Mouse (Mus musculus) forebrain, embryonic 15.5 days (tissue): ENCODE data around the gene Xrra1. TPM values are rescaled to one million over a fixed set of nuclear protein-coding genes. Genes with fewer than 3 reads are reported as not detected.

Experiments
- ATAC-seq: fragments of 200-750 bp; cut with Nextera tagmentation; replicated peaks from 2 replicates; pipeline ENCODE4 v1.8.0; 2017; ENCODE audit warnings: mild to moderate bottlenecking, moderate TSS enrichment, moderate library complexity
- H3K27ac ChIP-seq: fragments of 300-500 bp; sonication (generic); replicated peaks from 2 replicates; pipeline ENCODE4 v1.5.1; 2015; ENCODE audit warnings: mild to moderate bottlenecking, inconsistent platforms
- H3K27me3 ChIP-seq: fragments of 300-500 bp; sonication (generic); 2 replicates; pipeline ENCODE4 v1.6.1; 2015; ENCODE audit warnings: inconsistent platforms
- H3K36me3 ChIP-seq: fragments of 300-500 bp; sonication (generic); 2 replicates; pipeline ENCODE4 v1.6.1; 2015; ENCODE audit warnings: mild to moderate bottlenecking, inconsistent platforms
- H3K4me1 ChIP-seq: fragments of 300-500 bp; sonication (generic); 2 replicates; pipeline ENCODE4 v1.6.1; 2015; ENCODE audit warnings: inconsistent platforms
- H3K4me2 ChIP-seq: fragments of 300-500 bp; sonication (generic); replicated peaks from 2 replicates; pipeline ENCODE4 v1.6.1; 2015; ENCODE audit warnings: mild to moderate bottlenecking, inconsistent platforms
- H3K4me3 ChIP-seq: fragments of 300-500 bp; sonication (generic); 2 replicates; pipeline ENCODE4 v1.5.1; 2015; ENCODE audit warnings: mild to moderate bottlenecking, inconsistent platforms
- H3K9ac ChIP-seq: fragments of 300-500 bp; sonication (generic); replicated peaks from 2 replicates; pipeline ENCODE4 v1.6.1; 2015; ENCODE audit warnings: mild to moderate bottlenecking, inconsistent platforms
- H3K9me3 ChIP-seq: fragments of 300-500 bp; sonication (generic); 2 replicates; pipeline ENCODE4 v1.6.1; 2016; ENCODE audit warnings: inconsistent platforms
- WGBS: fragments of 180-500 bp; shearing (Covaris S2); methylation state at CpG from one replicate; pipeline ENCODE4 v1.1.7; 2015; ENCODE audit warnings: mixed read lengths; 5-methylcytosine and 5-hydroxymethylcytosine counted together
- polyA plus RNA-seq: library from polyadenylated mRNA; unstranded; fragments of >200 nt; fragmentation: Nextera tagmentation; extraction: Ambion mirVana; gene quantifications from 2 replicates; pipeline ENCODE4 v1.2.1, GENCODE M21; 2015

Xrra1 gene
- polyA plus RNA-seq, 1 experiment from 2014 or later = 0.65 TPM

GRCm38 (mm10) chr7:99856266-99856861 is 2.6 kb upstream of the Xrra1 start:
- H3K4me3 ChIP-seq = no peak overlapping the region
- no peak for ATAC-seq
- no peak overlapping the region for H3K9ac ChIP-seq
- H3K27me3 ChIP-seq = no peaks in the 10 kb centered on the region
- H3K4me2 ChIP-seq = no peak overlapping the region
- H3K36me3 ChIP-seq = peaks cover 3% of the 10 kb centered on the region; the same call in 1 of the 2 replicates
- WGBS = 94% methylated on average over 14 of the region's 14 CpGs
- H3K4me1 ChIP-seq = peaks cover 26% of the 10 kb centered on the region
- H3K9me3 ChIP-seq = no peaks in the 10 kb centered on the region
- H3K27ac ChIP-seq = no peak overlapping the region

DNA sequence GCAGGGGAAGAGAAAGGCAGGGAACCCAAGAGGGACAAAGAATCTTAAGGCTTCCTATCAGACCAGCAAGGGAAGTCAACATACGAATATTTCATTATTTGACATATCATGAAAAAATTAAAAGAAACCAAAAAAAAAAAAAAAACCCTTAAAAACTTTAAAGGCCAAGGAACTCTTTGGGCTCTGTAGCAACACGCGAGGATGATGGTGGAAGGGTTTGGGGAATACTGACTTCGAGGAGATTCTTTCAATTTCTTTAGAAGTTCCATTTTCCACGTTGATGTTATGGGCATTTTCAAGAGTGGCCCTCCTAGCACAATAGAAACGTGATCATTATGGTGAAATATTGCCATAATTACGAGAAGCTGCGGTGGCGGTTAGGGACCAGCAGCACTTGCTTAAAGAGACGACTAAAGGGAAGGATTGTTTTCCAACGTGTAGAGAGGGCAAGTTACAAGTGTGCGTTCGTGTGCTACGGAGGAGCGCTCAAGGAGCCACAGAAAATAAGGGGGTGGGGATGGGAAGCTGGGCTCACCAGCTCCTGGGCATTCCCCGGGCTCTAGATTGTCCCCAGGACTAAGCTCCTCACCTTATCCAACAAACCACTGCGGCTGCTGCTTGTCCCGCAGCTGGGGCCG is 622 bp upstream of the Xrra1 start:
- ATAC-seq = peak; percentile 64
- Histone ChIP-seq H3K4me2 (peak overlapping the region; percentile 72), H3K27ac (peak overlapping the region; percentile 78), H3K36me3 (peaks cover 3% of the 10 kb centered on the region; the same call in 1 of the 2 replicates), H3K4me1 (peaks cover 20% of the 10 kb centered on the region), H3K4me3 (peak overlapping the region; percentile 62), H3K9me3 (no peaks in the 10 kb centered on the region), H3K27me3 (no peaks in the 10 kb centered on the region), H3K9ac (peak overlapping the region; percentile 75)
- under 1% methylated on average over 19 of the region's 19 CpGs for WGBS

- 65% methylated on average over 7 of the region's 7 CpGs for WGBS
- H3K4me3 ChIP-seq = no peak within 1 kb of the TSS
- no peaks in the 10 kb centered on the region for H3K9me3 ChIP-seq
- ATAC-seq = no peak
- H3K27me3 ChIP-seq = no peaks in the 10 kb centered on the region
- H3K27ac ChIP-seq = no peak within 1 kb of the TSS
- no peaks in the 10 kb centered on the region for H3K4me1 ChIP-seq
- H3K4me2 ChIP-seq = no peak within 1 kb of the TSS
- no peak within 1 kb of the TSS for H3K9ac ChIP-seq
- H3K36me3 ChIP-seq = no peaks in the 10 kb centered on the region
Measured at GRCm38 (mm10) chr7:99863362-99863761, 4.4 kb downstream of the Xrra1 start, which contains the start of gene Spcs2. Gene Spcs2, minus strand, starts transcription at chr7:99863462.

DNA sequence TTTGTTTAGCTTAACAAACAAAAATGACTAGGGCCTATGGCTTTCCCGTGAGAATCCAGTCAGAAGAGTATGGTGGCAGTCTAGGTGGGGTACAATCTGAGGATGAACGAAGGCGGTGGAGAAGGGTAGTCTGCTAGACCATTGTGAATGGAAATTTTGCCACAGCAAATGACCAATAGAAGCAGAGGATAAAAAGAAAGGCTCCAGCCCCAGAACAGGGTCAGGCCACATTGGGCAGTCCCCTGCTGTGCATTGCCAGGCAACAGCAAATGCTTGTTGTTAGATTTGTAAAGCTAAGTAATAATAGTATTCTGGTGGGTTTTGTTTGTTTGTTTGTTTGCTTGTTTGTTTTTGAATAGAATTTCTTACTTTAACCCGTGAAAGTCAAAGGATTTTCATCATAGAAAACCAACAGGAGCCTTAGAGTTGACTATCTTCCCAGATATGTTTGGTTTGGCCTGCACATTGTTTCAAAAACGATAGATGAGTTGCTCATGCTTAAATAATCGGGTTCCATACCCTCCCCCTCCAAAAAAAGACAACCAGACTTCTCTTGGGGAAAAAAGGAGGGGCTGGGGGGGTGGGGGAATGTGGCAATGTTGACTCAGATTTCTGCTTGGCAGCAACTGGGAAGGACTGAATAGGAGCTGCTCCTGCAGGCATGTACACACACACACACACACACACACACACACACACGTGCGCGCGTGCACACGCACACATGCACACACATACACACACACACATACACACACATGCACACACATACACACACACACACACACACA is 5.5 kb downstream of the Xrra1 start:
- Histone ChIP-seq H3K27ac (no peak overlapping the region), H3K9ac (no peak overlapping the region), H3K9me3 (no peaks in the 10 kb centered on the region), H3K4me2 (no peak overlapping the region), H3K27me3 (no peaks in the 10 kb centered on the region), H3K4me1 (no peaks in the 10 kb centered on the region), H3K36me3 (no peaks in the 10 kb centered on the region), H3K4me3 (no peak overlapping the region)
- WGBS = 26% methylated on average over 8 of the region's 11 CpGs
- ATAC-seq = no peak

DNA sequence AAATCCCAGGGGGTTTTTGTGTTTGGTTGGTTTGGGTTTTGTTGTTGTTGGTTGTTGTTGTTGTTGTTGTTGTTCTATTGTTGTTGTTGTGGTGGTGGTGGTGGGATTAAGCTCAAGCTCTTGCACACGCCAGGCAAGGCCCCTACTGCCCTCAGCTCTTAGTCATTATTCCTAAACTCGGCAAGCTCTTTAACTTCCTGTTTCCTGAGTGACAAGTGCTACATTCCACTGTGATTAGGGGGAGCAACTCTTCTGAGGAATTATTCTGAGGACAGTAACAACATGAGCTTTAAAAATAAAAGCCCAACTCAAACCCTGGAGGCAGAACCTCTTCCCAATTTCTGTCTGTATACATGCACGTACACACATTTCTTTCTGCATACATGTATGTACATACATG is 6.3 kb downstream of the Xrra1 start:
- H3K4me1 ChIP-seq = no peaks in the 10 kb centered on the region
- no peaks in the 10 kb centered on the region for H3K9me3 ChIP-seq
- no peak overlapping the region for H3K27ac ChIP-seq
- H3K27me3 ChIP-seq = no peaks in the 10 kb centered on the region
- ATAC-seq = no peak
- H3K9ac ChIP-seq = no peak overlapping the region
- H3K4me3 ChIP-seq = no peak overlapping the region
- H3K4me2 ChIP-seq = no peak overlapping the region
- 43% methylated on average over 3 of the region's 3 CpGs for WGBS
- H3K36me3 ChIP-seq = no peaks in the 10 kb centered on the region

- H3K4me1 ChIP-seq = no peaks in the 10 kb centered on the region
- H3K4me2 ChIP-seq = no peak overlapping the region
- H3K27ac ChIP-seq = no peak overlapping the region
- H3K36me3 ChIP-seq = no peaks in the 10 kb centered on the region
- no peak for ATAC-seq
- WGBS = 73% methylated on average over 4 of the region's 4 CpGs
- H3K9ac ChIP-seq = no peak overlapping the region
- no peaks in the 10 kb centered on the region for H3K9me3 ChIP-seq
- H3K4me3 ChIP-seq = no peak overlapping the region
- no peaks in the 10 kb centered on the region for H3K27me3 ChIP-seq
Measured at GRCm38 (mm10) chr7:99869296-99869695, 10.4 kb downstream of the Xrra1 start.

DNA sequence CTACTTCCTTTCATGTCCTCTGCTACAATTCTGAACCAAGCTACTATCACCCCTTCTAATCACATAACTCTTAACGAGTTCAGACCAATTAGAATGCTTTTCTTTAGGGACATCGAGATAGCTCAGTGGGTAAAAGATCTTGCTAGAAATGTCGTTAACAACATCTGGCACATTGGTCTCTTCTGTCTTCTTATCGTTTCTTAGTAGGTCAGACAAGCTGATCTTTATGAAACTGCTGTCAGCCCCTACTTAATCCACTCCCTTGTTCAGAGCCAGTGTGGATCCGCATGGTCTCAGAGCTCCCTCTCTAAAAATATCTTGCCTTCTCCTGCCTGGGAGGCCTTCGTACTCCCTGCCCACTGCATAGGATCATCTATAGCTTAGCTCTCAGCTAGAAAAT is 15.0 kb downstream of the Xrra1 start:
- H3K27me3 ChIP-seq = no peaks in the 10 kb centered on the region
- 42% methylated on average over 6 of the region's 6 CpGs for WGBS
- H3K36me3 ChIP-seq = no peaks in the 10 kb centered on the region

GRCm38 (mm10) chr7:99875891-99876290 is 17.0 kb downstream of the Xrra1 start:
- ATAC-seq = no peak

More for the DNA sequence above, 15.0 kb downstream of the Xrra1 start:
- Histone ChIP-seq H3K27ac (no peak overlapping the region), H3K9ac (no peak overlapping the region), H3K4me3 (no peak overlapping the region), H3K9me3 (no peaks in the 10 kb centered on the region), H3K4me2 (no peak overlapping the region), H3K4me1 (no peaks in the 10 kb centered on the region)
- ATAC-seq = no peak

GRCm38 (mm10) chr7:99876345-99876744 is 17.4 kb downstream of the Xrra1 start:
- peak; percentile 72 for ATAC-seq
- H3K4me2 ChIP-seq = no peak overlapping the region
- H3K9ac ChIP-seq = no peak overlapping the region
- H3K36me3 ChIP-seq = no peaks in the 10 kb centered on the region
- 4% methylated on average over 3 of the region's 3 CpGs for WGBS
- H3K4me1 ChIP-seq = no peaks in the 10 kb centered on the region
- H3K27me3 ChIP-seq = no peaks in the 10 kb centered on the region
- no peak overlapping the region; the same call in 1 of the 2 replicates for H3K27ac ChIP-seq
- no peak overlapping the region for H3K4me3 ChIP-seq
- no peaks in the 10 kb centered on the region for H3K9me3 ChIP-seq

More at GRCm38 (mm10) chr7:99875891-99876290, 17.0 kb downstream of the Xrra1 start:
- Histone ChIP-seq H3K27me3 (no peaks in the 10 kb centered on the region), H3K27ac (no peak overlapping the region; the same call in 1 of the 2 replicates), H3K4me1 (no peaks in the 10 kb centered on the region), H3K4me2 (no peak overlapping the region), H3K9me3 (no peaks in the 10 kb centered on the region), H3K36me3 (no peaks in the 10 kb centered on the region), H3K4me3 (no peak overlapping the region), H3K9ac (no peak overlapping the region)
- 52% methylated on average over 5 of the region's 5 CpGs for WGBS

GRCm38 (mm10) chr7:99878254-99878653 is 19.3 kb downstream of the Xrra1 start:
- Histone ChIP-seq H3K4me2 (no peak overlapping the region), H3K9ac (no peak overlapping the region), H3K4me3 (no peak overlapping the region), H3K4me1 (no peaks in the 10 kb centered on the region), H3K27me3 (no peaks in the 10 kb centered on the region), H3K27ac (no peak overlapping the region), H3K9me3 (no peaks in the 10 kb centered on the region), H3K36me3 (no peaks in the 10 kb centered on the region)
- ATAC-seq = peak; percentile 38; the same call in 1 of the 2 replicates
- 74% methylated on average over 2 of the region's 2 CpGs for WGBS

DNA sequence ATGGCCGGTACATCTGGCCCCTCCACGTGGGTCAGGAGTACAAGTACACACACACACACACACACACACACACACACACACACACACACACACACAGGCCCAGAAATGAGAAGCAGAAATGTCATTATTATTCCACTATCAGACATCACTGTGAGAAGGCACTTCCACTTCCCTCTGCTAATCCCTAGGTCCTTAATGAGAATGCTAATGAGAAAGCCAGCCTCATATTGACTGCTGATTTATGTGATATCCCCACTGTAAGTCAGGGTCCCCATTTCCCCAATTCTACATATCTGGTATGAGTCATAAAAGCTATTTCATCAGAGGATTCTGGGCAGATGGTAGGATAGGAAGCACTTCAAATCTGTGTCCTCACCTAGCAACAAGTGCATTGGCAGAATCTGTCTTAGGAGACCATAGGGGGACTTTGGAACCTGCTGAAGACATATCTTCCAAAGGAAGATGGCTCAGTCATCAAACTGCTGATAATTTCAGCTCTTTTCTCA is 28.4 kb downstream of the Xrra1 start:
- no peaks in the 10 kb centered on the region for H3K36me3 ChIP-seq
- ATAC-seq = no peak
- H3K4me3 ChIP-seq = no peak overlapping the region
- H3K9me3 ChIP-seq = no peaks in the 10 kb centered on the region
- H3K4me1 ChIP-seq = no peaks in the 10 kb centered on the region
- 86% methylated on average over 2 of the region's 2 CpGs for WGBS
- no peak overlapping the region for H3K4me2 ChIP-seq
- H3K9ac ChIP-seq = no peak overlapping the region
- no peaks in the 10 kb centered on the region for H3K27me3 ChIP-seq
- no peak overlapping the region for H3K27ac ChIP-seq

- Histone ChIP-seq H3K4me2 (no peak overlapping the region), H3K9ac (no peak overlapping the region), H3K36me3 (no peaks in the 10 kb centered on the region), H3K4me3 (no peak overlapping the region), H3K4me1 (no peaks in the 10 kb centered on the region), H3K27ac (no peak overlapping the region), H3K9me3 (no peaks in the 10 kb centered on the region), H3K27me3 (no peaks in the 10 kb centered on the region)
- no peak for ATAC-seq
Measured at GRCm38 (mm10) chr7:99887743-99888142, 28.8 kb downstream of the Xrra1 start.
